Mouse (Mus musculus) heart, postnatal 0 days (tissue): ENCODE data around the gene Lce1a2. TPM values are rescaled to one million over a fixed set of nuclear protein-coding genes. Genes with fewer than 3 reads are reported as not detected.

ENCODE experiments used
- ATAC-seq: fragments of 200-750 bp; cut with Nextera tagmentation; 2 replicates; pipeline ENCODE4 v1.8.0; 2017; ENCODE audit warnings: low read depth, moderate number of reproducible peaks, moderate library complexity; ENCODE audit not compliant: insufficient read depth
- DNase-seq: peaks from one replicate; pipeline ENCODE4 v3.0.0-alpha.2; 2016; ENCODE audit warnings: low spot score
- H3K27ac ChIP-seq: fragments of 300-500 bp; sonication (generic); 2 replicates; pipeline ENCODE4 v1.5.1; 2014; ENCODE audit warnings: low read depth, mild to moderate bottlenecking
- H3K27me3 ChIP-seq: fragments of 300-500 bp; sonication (generic); 2 replicates; pipeline ENCODE4 v1.6.1; 2014; ENCODE audit warnings: low read length, mixed read lengths; ENCODE audit not compliant: control insufficient read depth, insufficient read depth
- H3K36me3 ChIP-seq: fragments of 300-500 bp; sonication (generic); replicated peaks from 2 replicates; pipeline ENCODE4 v1.6.1; 2014; ENCODE audit warnings: low read length, mixed read lengths; ENCODE audit not compliant: control insufficient read depth, insufficient read depth
- H3K4me1 ChIP-seq: fragments of 300-500 bp; sonication (generic); 2 replicates; pipeline ENCODE4 v1.6.1; 2014; ENCODE audit warnings: antibody characterized with exemption; ENCODE audit not compliant: control insufficient read depth, insufficient read depth
- H3K4me2 ChIP-seq: fragments of 300-500 bp; sonication (generic); 2 replicates; pipeline ENCODE4 v1.6.1; 2014; ENCODE audit warnings: low read depth, mild to moderate bottlenecking, low read length, moderate library complexity
- H3K4me3 ChIP-seq: fragments of 300-500 bp; sonication (generic); 2 replicates; pipeline ENCODE4 v1.5.1; 2014; ENCODE audit warnings: low read depth, low read length
- H3K9ac ChIP-seq: fragments of 300-500 bp; sonication (generic); replicated peaks from 2 replicates; pipeline ENCODE4 v1.6.1; 2014; ENCODE audit warnings: low read depth, low read length, mixed read lengths
- H3K9me3 ChIP-seq: fragments of 300-500 bp; sonication (generic); replicated peaks from 2 replicates; pipeline ENCODE4 v1.6.1; 2016; ENCODE audit warnings: low read length; ENCODE audit not compliant: control insufficient read depth
- CTCF ChIP-seq: IDR thresholded peaks from 2 replicates; pipeline ENCODE4 v1.5.1; 2016; ENCODE audit warnings: antibody characterized with exemption, control low read depth, low read depth
- EP300 ChIP-seq: IDR thresholded peaks from 2 replicates; pipeline ENCODE4 v1.6.1; 2016; ENCODE audit warnings: antibody characterized with exemption, low read depth
- WGBS: fragments of 180-500 bp; shearing (Covaris S2); extraction: QIAGEN DNeasy Blood & Tissue Kit; methylation state at CpG from one replicate; pipeline ENCODE4 v1.1.7; 2014; 5-methylcytosine and 5-hydroxymethylcytosine counted together
- polyA plus RNA-seq: library from polyadenylated mRNA; unstranded; fragments of >200 nt; fragmentation: Nextera tagmentation; extraction: Ambion mirVana; gene quantifications from 2 replicates; pipeline ENCODE4 v1.2.1, GENCODE M21; 2015
- total RNA-seq: library from RNA; depleted of rRNA; stranded (reverse); fragments of >200 nt; gene quantifications from 2 replicates; pipeline ENCODE4 v1.2.3, GENCODE M21; 2014; ENCODE audit warnings: low replicate concordance

Gene Lce1a2
- total and polyA plus RNA-seq, 2 experiments from 2014 or later, result not detected

DNA sequence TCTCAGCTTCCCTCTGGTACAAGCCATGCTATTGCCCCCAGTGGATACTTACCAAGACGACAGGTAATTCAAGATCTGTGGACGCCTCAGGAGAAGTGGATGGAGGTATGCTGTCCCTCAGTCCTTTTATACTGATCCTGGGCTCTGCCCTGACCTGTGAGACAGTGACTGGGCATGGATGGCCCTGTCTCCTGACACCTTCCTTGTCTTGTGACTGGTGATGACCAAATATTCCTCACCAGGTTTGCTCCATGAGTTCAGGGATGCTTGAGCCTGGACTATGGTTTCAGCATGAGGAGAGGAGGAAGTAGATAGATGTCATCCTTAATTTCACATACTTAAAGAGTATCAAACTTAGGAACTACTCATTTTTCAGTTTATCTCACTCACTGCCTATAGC lies 17.0 kb upstream of the Lce1a2 start, which contains the start of gene Lce1d:
Gene Lce1d, minus strand, starts transcription at position 101 of the 400 bp plus-strand sequence.
- H3K9me3 ChIP-seq, result no peaks in the 10 kb centered on the region
- H3K27ac ChIP-seq, result no peak within 1 kb of the TSS
- H3K27me3 ChIP-seq, result no peaks in the 10 kb centered on the region
- TF ChIP-seq EP300 (no peak), CTCF (no peak)
- no peak within 1 kb of the TSS for H3K4me2 ChIP-seq
- no peaks in the 10 kb centered on the region for H3K36me3 ChIP-seq
- no peak within 1 kb of the TSS for H3K4me3 ChIP-seq
- ATAC-seq, result no peak
- DNase-seq, result no peak
- WGBS, result 51% methylated on average over 2 of the region's 2 CpGs
- H3K9ac ChIP-seq, result no peak within 1 kb of the TSS
- H3K4me1 ChIP-seq, result no peaks in the 10 kb centered on the region

GRCm38 (mm10) chr3:92678947-92679346 lies 8.8 kb upstream of the Lce1a2 start, which contains the start of gene Lce1c:
TSS of gene Lce1c (plus strand) at chr3:92679247.
- TF ChIP-seq CTCF (no peak), EP300 (no peak)
- Histone ChIP-seq H3K9me3 (no peaks in the 10 kb centered on the region), H3K4me3 (no peak within 1 kb of the TSS), H3K4me2 (no peak within 1 kb of the TSS), H3K4me1 (no peaks in the 10 kb centered on the region), H3K36me3 (no peaks in the 10 kb centered on the region), H3K27ac (no peak within 1 kb of the TSS), H3K9ac (no peak within 1 kb of the TSS), H3K27me3 (no peaks in the 10 kb centered on the region)
- 78% methylated on average over 4 of the region's 4 CpGs for WGBS
- DNase-seq, result no peak
- ATAC-seq, result no peak

DNA sequence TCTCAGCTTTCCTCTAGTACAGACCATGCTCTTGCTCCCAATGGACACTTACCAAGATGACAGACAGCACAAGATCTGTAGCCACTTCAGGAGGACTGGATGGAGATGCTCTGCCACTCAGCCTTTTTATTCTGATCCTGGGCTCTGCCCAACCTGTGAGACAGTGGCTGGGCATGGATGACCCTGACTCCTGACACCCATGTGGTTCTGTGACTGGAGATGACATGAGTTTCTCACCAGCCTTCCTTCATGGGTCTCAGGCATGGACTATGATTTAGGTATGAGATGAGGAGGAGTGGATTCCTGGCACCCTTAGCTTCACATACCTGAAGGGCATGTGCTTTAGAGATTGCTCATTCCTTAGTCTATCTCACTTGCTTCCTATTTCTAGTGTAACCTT lies 13.3 kb downstream of the Lce1a2 start, which contains the start of gene Lce1b:
Gene Lce1b, minus strand, starts transcription at position 101 of the 400 bp plus-strand sequence.
- H3K27me3 ChIP-seq, result no peaks in the 10 kb centered on the region
- H3K4me1 ChIP-seq, result no peaks in the 10 kb centered on the region
- H3K27ac ChIP-seq, result no peak within 1 kb of the TSS
- H3K9ac ChIP-seq, result no peak within 1 kb of the TSS
- H3K9me3 ChIP-seq, result no peaks in the 10 kb centered on the region
- no peak for ATAC-seq
- no peak within 1 kb of the TSS for H3K4me2 ChIP-seq
- no peaks in the 10 kb centered on the region for H3K36me3 ChIP-seq
- no peak within 1 kb of the TSS for H3K4me3 ChIP-seq
- TF ChIP-seq CTCF, result no peak
- TF ChIP-seq EP300, result no peak
- no peak for DNase-seq

DNA sequence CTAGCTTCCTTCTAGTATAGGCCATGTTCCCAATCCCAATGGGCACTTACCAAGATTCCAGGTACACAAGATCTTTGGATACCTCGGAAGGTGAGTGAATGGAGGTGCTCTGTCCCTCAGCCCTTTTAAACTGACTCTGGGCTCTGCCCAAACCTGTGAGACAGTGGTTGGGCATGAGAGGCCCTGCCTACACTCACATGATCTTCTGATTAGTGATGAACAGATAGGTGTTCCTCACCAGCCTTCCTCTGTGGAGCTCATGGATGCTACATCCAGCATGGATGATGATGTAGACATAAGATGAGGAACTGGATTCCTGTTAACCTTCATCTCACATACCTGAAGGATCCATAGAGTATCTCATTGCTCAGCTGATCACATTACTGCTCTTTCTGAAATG lies 21.9 kb downstream of the Lce1a2 start, which contains the start of gene Lce1a1:
Gene Lce1a1, minus strand, starts transcription at position 101 of the 400 bp plus-strand sequence.
- no peak within 1 kb of the TSS for H3K27ac ChIP-seq
- no peak for DNase-seq
- no peaks in the 10 kb centered on the region for H3K27me3 ChIP-seq
- H3K36me3 ChIP-seq, result no peaks in the 10 kb centered on the region
- no peak for TF ChIP-seq CTCF
- no peak for TF ChIP-seq EP300
- H3K4me3 ChIP-seq, result no peak within 1 kb of the TSS
- H3K4me2 ChIP-seq, result no peak within 1 kb of the TSS
- no peaks in the 10 kb centered on the region for H3K9me3 ChIP-seq
- H3K9ac ChIP-seq, result no peak within 1 kb of the TSS
- 88% methylated on average over 1 of the region's 1 CpGs for WGBS
- no peaks in the 10 kb centered on the region for H3K4me1 ChIP-seq
- no peak for ATAC-seq

- H3K27ac ChIP-seq, result no peak overlapping the region
- WGBS, result 88% methylated on average over 15 of the region's 15 CpGs
Observed at GRCm38 (mm10) chr3:92639854-92640253, 30.3 kb downstream of the Lce1a2 start.

DNA sequence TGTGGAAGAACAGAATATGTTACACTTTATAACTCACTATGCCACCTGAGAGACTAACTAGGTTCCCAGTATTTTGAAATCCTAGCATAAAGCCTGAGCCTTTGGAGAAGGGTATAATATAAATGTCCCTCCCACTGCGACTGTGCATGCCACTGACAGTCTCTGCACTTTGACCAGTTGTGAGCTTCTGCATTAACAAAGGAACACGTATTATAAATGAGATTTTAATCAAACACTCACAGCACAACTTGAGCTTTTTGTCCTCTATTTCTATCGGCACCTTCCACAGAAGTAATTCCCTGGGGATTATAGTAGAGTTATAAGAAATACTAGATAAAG lies 31.5 kb downstream of the Lce1a2 start:
- H3K36me3 ChIP-seq, result no peaks in the 10 kb centered on the region
- H3K27me3 ChIP-seq, result no peaks in the 10 kb centered on the region
- H3K4me1 ChIP-seq, result no peaks in the 10 kb centered on the region
- no peak overlapping the region for H3K27ac ChIP-seq
- TF ChIP-seq EP300 (no peak), CTCF (no peak)
- H3K4me3 ChIP-seq, result no peak overlapping the region
- H3K4me2 ChIP-seq, result no peak overlapping the region
- no peak for DNase-seq
- no peak overlapping the region for H3K9ac ChIP-seq
- H3K9me3 ChIP-seq, result no peaks in the 10 kb centered on the region
- WGBS, result 79% methylated on average over 3 of the region's 3 CpGs
- no peak for ATAC-seq

More at GRCm38 (mm10) chr3:92639854-92640253, 30.3 kb downstream of the Lce1a2 start:
- TF ChIP-seq EP300 (no peak), CTCF (no peak)
- Histone ChIP-seq H3K4me1 (no peaks in the 10 kb centered on the region), H3K9me3 (no peaks in the 10 kb centered on the region), H3K27me3 (no peaks in the 10 kb centered on the region), H3K9ac (no peak overlapping the region), H3K36me3 (no peaks in the 10 kb centered on the region), H3K4me3 (no peak overlapping the region), H3K4me2 (no peak overlapping the region)
- ATAC-seq (no peak), DNase-seq (no peak)
